Comparison of ENCODE assay signal across 20 mouse cellular contexts in the genomic region with DNA sequence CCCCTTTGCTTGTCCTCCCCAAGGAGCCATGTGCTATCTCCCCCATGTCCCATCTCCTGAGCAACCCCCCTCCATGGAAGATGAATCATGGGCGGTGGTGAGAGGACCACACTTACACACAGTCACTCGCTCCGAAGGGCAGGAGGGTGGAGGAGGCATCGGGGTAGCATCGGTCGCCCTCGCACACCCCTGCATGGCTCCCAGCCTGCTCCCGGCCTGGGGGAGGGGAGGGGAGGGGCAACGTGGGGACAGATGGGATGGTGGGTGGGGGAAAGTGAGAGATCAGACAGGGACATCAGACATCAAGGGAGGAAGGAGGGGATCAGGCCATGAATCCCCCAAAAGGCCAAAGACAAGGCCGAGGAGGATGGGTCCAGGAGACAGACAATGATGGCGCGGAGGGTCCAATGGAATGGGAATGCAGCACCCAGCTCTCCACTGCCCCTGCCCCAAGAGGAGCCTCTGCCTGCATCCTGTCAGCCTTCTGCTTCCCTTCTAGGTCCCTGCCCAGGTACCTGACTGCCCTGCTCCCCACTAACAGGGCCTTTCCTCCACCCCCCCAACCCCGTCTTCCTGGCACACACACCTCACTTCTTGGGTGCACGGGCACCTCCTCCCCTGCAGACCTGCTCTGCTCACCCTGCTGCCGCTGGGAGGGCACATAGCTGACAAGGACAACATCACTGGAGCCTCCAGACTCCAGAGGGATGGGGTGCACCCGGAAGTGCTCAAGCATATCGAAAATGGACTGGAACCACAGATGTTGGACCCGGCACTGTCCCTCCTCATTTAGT. TPM values are rescaled to one million over a fixed set of nuclear protein-coding genes. Genes with fewer than 3 reads are reported as not detected.
A peak's percentile ranks its signal among the peaks of the same experiment; 100 is the strongest.
DNase-seq lines count a peak whose midpoint lies in the region; ATAC-seq and TF ChIP-seq lines count a peak whose summit lies in the region.
"Had no signal": no experiment of that assay in that cellular context is flagged by ENCODE, and none has a peak within 500 bp of the region (broad histone marks: within the 10 kb centered on the region; RNA-seq: fewer than 3 reads in every experiment).

No protein-coding gene starts in this region.

- no peak for TF ChIP-seq POLR2A in ES-Bruce4 (IDR thresholded peaks at IDR 0.05; ENCODE audit: insufficient read depth, low read length)
- no peak for TF ChIP-seq POLR2A in myocyte (IDR thresholded peaks at IDR 0.05; ENCODE audit: insufficient read length, low read depth)

- H3K27ac ChIP-seq in ES-Bruce4 (ENCODE audit: insufficient read depth, low read length): no peak overlapping the region
- H3K27ac ChIP-seq: embryonic facial prominence, embryonic 12.5 days; embryonic facial prominence, embryonic 15.5 days; forebrain, embryonic 15.5 days; heart, adult 2 months; heart, embryonic 15.5 days; hindbrain, embryonic 14.5 days; hindbrain, postnatal 0 days had no signal

- TF ChIP-seq CTCF in ES-Bruce4 (IDR thresholded peaks at IDR 0.05; ENCODE audit: low read depth, low read length): no peak

- no peaks in the 10 kb centered on the region for H3K9me3 ChIP-seq in megakaryocyte, embryonic 14.5 days
- H3K9me3 ChIP-seq in ES-Bruce4 (replicated peaks; ENCODE audit: control insufficient read depth, insufficient read depth, low read length, poor library complexity, severe bottlenecking): no peaks in the 10 kb centered on the region
- H3K9me3 ChIP-seq: embryonic facial prominence, embryonic 12.5 days; embryonic facial prominence, embryonic 15.5 days; forebrain, embryonic 15.5 days; heart, embryonic 12.5 days; heart, embryonic 15.5 days had no signal

- no peak overlapping the region for H3K4me2 ChIP-seq in myocyte (ENCODE audit: low read depth)
- H3K4me2 ChIP-seq: embryonic facial prominence, embryonic 12.5 days; embryonic facial prominence, embryonic 15.5 days; forebrain, embryonic 15.5 days; heart, embryonic 12.5 days; heart, embryonic 15.5 days; hindbrain, embryonic 14.5 days had no signal

- H3K36me3 ChIP-seq in megakaryocyte, embryonic 14.5 days (replicated peaks; ENCODE audit: low read length): peaks cover 93% of the 10 kb centered on the region
- H3K36me3 ChIP-seq in ES-Bruce4 (ENCODE audit: control insufficient read depth, insufficient read depth, low read length, poor library complexity, severe bottlenecking) (peaks cover 13% of the 10 kb centered on the region), myocyte (ENCODE audit: control insufficient read depth, insufficient read depth) (peaks cover 23% of the 10 kb centered on the region)

- TF ChIP-seq EP300 in ES-Bruce4 (IDR thresholded peaks at IDR 0.05; ENCODE audit: insufficient read depth, low read depth, low read length): no peak

- no peak for ATAC-seq in megakaryocyte, adult 5-6 weeks (ENCODE audit: poor library complexity, severe bottlenecking)
- ATAC-seq: CD4-positive, CD25-positive, alpha-beta regulatory T cell, adult 4 months; hindbrain, postnatal 0 days; inflammation-experienced regulatory T-cells, adult 6 months had no signal

- peak overlapping the region; percentile 75 for H3K4me3 ChIP-seq in megakaryocyte, embryonic 14.5 days (replicated peaks)
- H3K4me3 ChIP-seq in ES-Bruce4 (ENCODE audit: low read depth, low read length) (peak overlapping the region; percentile 43), myocyte (no peak overlapping the region)
- H3K4me3 ChIP-seq: embryonic facial prominence, embryonic 12.5 days; embryonic facial prominence, embryonic 15.5 days; forebrain, embryonic 15.5 days; heart, adult 2 months; heart, embryonic 12.5 days; heart, embryonic 15.5 days had no signal

- H3K27me3 ChIP-seq in megakaryocyte, embryonic 14.5 days (replicated peaks): no peaks in the 10 kb centered on the region
- no peaks in the 10 kb centered on the region for H3K27me3 ChIP-seq in ES-Bruce4 (ENCODE audit: control insufficient read depth, insufficient read depth, low read length, poor library complexity, severe bottlenecking)
- H3K27me3 ChIP-seq in myocyte (ENCODE audit: control insufficient read depth, insufficient read depth, insufficient read length): no peaks in the 10 kb centered on the region
- H3K27me3 ChIP-seq: embryonic facial prominence, embryonic 12.5 days; embryonic facial prominence, embryonic 15.5 days; forebrain, embryonic 15.5 days; heart, embryonic 12.5 days; heart, embryonic 15.5 days had no signal

- H3K79me2 ChIP-seq in myocyte (ENCODE audit: control insufficient read depth, insufficient read depth): peaks cover 8% of the 10 kb centered on the region

- H3K9ac ChIP-seq in ES-Bruce4 (ENCODE audit: low read depth, poor library complexity, severe bottlenecking): no peak overlapping the region
- H3K9ac ChIP-seq: embryonic facial prominence, embryonic 12.5 days; embryonic facial prominence, embryonic 15.5 days; forebrain, embryonic 15.5 days; heart, embryonic 12.5 days; heart, embryonic 15.5 days; hindbrain, embryonic 14.5 days had no signal

- peak; percentile 17 for DNase-seq in gastrocnemius, postnatal 25 days
- no peak for DNase-seq in gastrocnemius, adult 18-20 months (ENCODE audit: low spot score)
- no peak for DNase-seq in thymus, postnatal 10 days (ENCODE audit: low spot score in 2 of 2)
- DNase-seq: cerebellum, adult 11 months had no signal

- H3K4me1 ChIP-seq in megakaryocyte, embryonic 14.5 days: peaks cover 100% of the 10 kb centered on the region
- peaks cover 3% of the 10 kb centered on the region for H3K4me1 ChIP-seq in ES-Bruce4 (ENCODE audit: control insufficient read depth, insufficient read depth, low read length)

- no peak overlapping the region for H3ac ChIP-seq in myocyte (ENCODE audit: control insufficient read depth, insufficient read length)

TF ChIP-seq in myocyte, 11 proteins besides CTCF, POLR2A, EP300 and RAD21:
- TF ChIP-seq USF1 (IDR thresholded peaks at IDR 0.05; ENCODE audit: low read depth): no peak
- TF ChIP-seq POLR2AphosphoS2 (IDR thresholded peaks at IDR 0.05; ENCODE audit: insufficient read length, low read depth): peak; percentile 49

RNA-seq across cellular contexts. Expression of a gene that starts 5.1 kb away (rescaled TPM):
- over 10,000 TPM; 22,501 to 25,220 TPM for total RNA-seq in gastrocnemius, postnatal 25 days (2021)
- total RNA-seq in gastrocnemius, adult 18-20 months (2021): over 10,000 TPM; 23,271 to 27,147 TPM
- polyA plus RNA-seq in megakaryocyte, embryonic 14.5 days (2012; ENCODE audit: insufficient read depth, low replicate concordance): 1.1 and 1.4 TPM in 2 replicates
- 0.07 and 0.52 TPM in 2 replicates for total RNA-seq in megakaryocyte, adult 5-6 weeks (2015)
- total RNA-seq in megakaryocyte, adult 5-6 weeks (2017): not detected in 2 replicates
- polyA plus RNA-seq in ES-Bruce4 (2011; ENCODE audit: insufficient read depth, insufficient read length, low read depth, missing spikeins): 0.40 and 0.53 TPM in 2 replicates
- 1,699 TPM for polyA plus RNA-seq in myocyte (2012; fragmentation: generic; extraction: Trizol)
- total RNA-seq: adrenal gland, adult 2 months had no signal
- polyA plus RNA-seq: adrenal gland, adult 2 months; forebrain, embryonic 11.5 days had no signal

RNA-seq across cellular contexts. Expression of a gene that starts 7.2 kb away (rescaled TPM):
- total RNA-seq in gastrocnemius, postnatal 25 days (2021): 10 to 100 TPM; 41.5 to 43.9 TPM
- 10 to 100 TPM; 49.2 to 51.0 TPM for total RNA-seq in gastrocnemius, adult 18-20 months (2021)
- polyA plus RNA-seq in megakaryocyte, embryonic 14.5 days (2012; ENCODE audit: insufficient read depth, low replicate concordance): 94.0 and 146 TPM in 2 replicates
- 18.2 and 20.6 TPM in 2 replicates for total RNA-seq in megakaryocyte, adult 5-6 weeks (2015)
- total RNA-seq in megakaryocyte, adult 5-6 weeks (2017): 9.9 and 10.6 TPM in 2 replicates
- polyA plus RNA-seq in ES-Bruce4 (2011; ENCODE audit: insufficient read depth, insufficient read length, low read depth, missing spikeins) (41.8 and 43.8 TPM in 2 replicates), myocyte (2012; fragmentation: generic; extraction: Trizol) (58.8 TPM)

RNA-seq across cellular contexts. Expression of a gene that starts 19.1 kb away (rescaled TPM):
- total RNA-seq in gastrocnemius, postnatal 25 days (2021): 100 to 1,000 TPM; 131 to 139 TPM
- 100 to 1,000 TPM; 118 to 124 TPM for total RNA-seq in gastrocnemius, adult 18-20 months (2021)
- polyA plus RNA-seq in megakaryocyte, embryonic 14.5 days (2012; ENCODE audit: insufficient read depth, low replicate concordance): 19.3 and 43.5 TPM in 2 replicates
- 40.2 and 44.3 TPM in 2 replicates for total RNA-seq in megakaryocyte, adult 5-6 weeks (2015)
- 33.8 and 44.9 TPM in 2 replicates for total RNA-seq in megakaryocyte, adult 5-6 weeks (2017)
- polyA plus RNA-seq in ES-Bruce4 (2011; ENCODE audit: insufficient read depth, insufficient read length, low read depth, missing spikeins) (100 and 102 TPM in 2 replicates), myocyte (2012; fragmentation: generic; extraction: Trizol) (167 TPM)

RNA-seq across cellular contexts. Expression of a gene that starts 35.2 kb away (rescaled TPM):
- total RNA-seq in gastrocnemius, postnatal 25 days (2021): 10 to 100 TPM; 26.0 to 26.4 TPM
- total RNA-seq in gastrocnemius, adult 18-20 months (2021): 10 to 100 TPM; 28.4 to 33.1 TPM
- polyA plus RNA-seq in megakaryocyte, embryonic 14.5 days (2012; ENCODE audit: insufficient read depth, low replicate concordance): 956 and 1,090 TPM in 2 replicates
- total RNA-seq in megakaryocyte, adult 5-6 weeks (2015): 75.5 and 84.4 TPM in 2 replicates
- total RNA-seq in megakaryocyte, adult 5-6 weeks (2017): 26.1 and 40.5 TPM in 2 replicates
- polyA plus RNA-seq in ES-Bruce4 (2011; ENCODE audit: insufficient read depth, insufficient read length, low read depth, missing spikeins) (160 and 172 TPM in 2 replicates), myocyte (2012; fragmentation: generic; extraction: Trizol) (104 TPM)

RNA-seq across cellular contexts. Expression of a gene that starts 39.5 kb away (rescaled TPM):
- 10 to 100 TPM; 11.2 to 14.6 TPM for total RNA-seq in gastrocnemius, postnatal 25 days (2021)
- total RNA-seq in gastrocnemius, adult 18-20 months (2021): 10 to 100 TPM; 10.6 to 13.1 TPM
- 97.9 and 143 TPM in 2 replicates for polyA plus RNA-seq in megakaryocyte, embryonic 14.5 days (2012; ENCODE audit: insufficient read depth, low replicate concordance)
- total RNA-seq in megakaryocyte, adult 5-6 weeks (2015): 6.7 and 6.8 TPM in 2 replicates
- 21.4 and 25.0 TPM in 2 replicates for total RNA-seq in megakaryocyte, adult 5-6 weeks (2017)
- polyA plus RNA-seq in ES-Bruce4 (2011; ENCODE audit: insufficient read depth, insufficient read length, low read depth, missing spikeins) (18.5 and 19.7 TPM in 2 replicates), myocyte (2012; fragmentation: generic; extraction: Trizol) (36.7 TPM)

Comparison
In these comparisons a context has a peak if more than half of its experiments do, and no peak if none do; other contexts are left out.
1. RNA of a gene that starts 5.1 kb away (total RNA-seq): 23,271 to 27,147 TPM in gastrocnemius, adult 18-20 months and 22,501 to 25,220 TPM in gastrocnemius, postnatal 25 days; 0.07 to 0.52 TPM in megakaryocyte, adult 5-6 weeks; every median in the first group is over 1,000 times any median in the second.